Mouse (Mus musculus): ENCODE measurements around the gene Arid1a.

Gene Arid1a

DNA sequence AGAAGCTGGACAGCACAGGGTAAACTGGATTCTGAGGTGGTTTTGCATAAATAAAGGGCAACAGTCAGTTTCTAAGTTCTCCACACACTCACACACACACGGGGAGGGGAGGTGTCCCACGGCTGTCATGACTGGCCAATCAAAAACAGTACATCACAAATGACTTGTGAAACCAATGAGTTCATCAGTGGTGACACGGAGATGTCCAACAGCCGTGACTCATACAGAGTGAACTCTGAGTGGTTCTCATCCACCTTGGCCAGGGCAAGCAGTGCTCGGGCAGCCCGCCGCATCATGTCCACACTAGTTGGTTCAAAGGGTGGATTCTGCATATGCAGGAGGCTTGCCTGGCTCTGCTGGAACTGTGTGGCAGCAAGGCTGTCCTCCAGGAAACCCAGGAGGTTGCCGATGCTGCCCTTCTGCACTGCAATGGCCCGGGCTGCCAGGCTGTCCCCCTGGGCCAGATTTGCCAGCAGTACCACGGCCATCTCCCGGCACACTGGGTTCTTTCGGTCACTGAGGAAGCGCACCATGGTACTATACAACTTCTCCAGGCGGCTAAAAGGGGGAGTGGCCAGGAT lies 76.3 kb downstream of the Arid1a start:
- CTCF ChIA-PET, result interaction anchor here (0.7 kb wide), 1 partner anchor 8 kb away, joined by 9 read pairs; no protein-coding TSS in a partner anchor

- CTCF ChIA-PET, result interaction anchor here (0.6 to 0.7 kb wide), 2 partner anchors 9 to 207 kb away, joined by 3 to 9 read pairs; no protein-coding TSS in a partner anchor
These were observed 76.9 kb downstream of the Arid1a start for GRCm38 (mm10) chr4:133679629-133680028.

GRCm38 (mm10) chr4:133677266-133677665 lies 79.3 kb downstream of the Arid1a start:
- CTCF ChIA-PET, result interaction anchor here (0.7 kb wide), 2 partner anchors 48 to 198 kb away, joined by 8 read pairs; no protein-coding TSS in a partner anchor

- CTCF ChIA-PET, result no interaction called here
These were observed 80.4 kb downstream of the Arid1a start for GRCm38 (mm10) chr4:133676189-133676588.

- CTCF ChIA-PET, result no interaction called here
These were observed 81.0 kb downstream of the Arid1a start for GRCm38 (mm10) chr4:133675594-133676016.

GRCm38 (mm10) chr4:133674331-133674695 lies 82.3 kb downstream of the Arid1a start:
- CTCF ChIA-PET, result interaction anchor here (1.0 kb wide), 1 partner anchor 81 kb away, joined by 3 read pairs; no protein-coding TSS in a partner anchor

GRCm38 (mm10) chr4:133673666-133674330 lies 82.8 kb downstream of the Arid1a start:
- CTCF ChIA-PET, result interaction anchor here (0.6 to 0.7 kb wide), 7 partner anchors 9 to 1136 kb away, joined by 3 to 8 read pairs (median 4); no protein-coding TSS in a partner anchor

DNA sequence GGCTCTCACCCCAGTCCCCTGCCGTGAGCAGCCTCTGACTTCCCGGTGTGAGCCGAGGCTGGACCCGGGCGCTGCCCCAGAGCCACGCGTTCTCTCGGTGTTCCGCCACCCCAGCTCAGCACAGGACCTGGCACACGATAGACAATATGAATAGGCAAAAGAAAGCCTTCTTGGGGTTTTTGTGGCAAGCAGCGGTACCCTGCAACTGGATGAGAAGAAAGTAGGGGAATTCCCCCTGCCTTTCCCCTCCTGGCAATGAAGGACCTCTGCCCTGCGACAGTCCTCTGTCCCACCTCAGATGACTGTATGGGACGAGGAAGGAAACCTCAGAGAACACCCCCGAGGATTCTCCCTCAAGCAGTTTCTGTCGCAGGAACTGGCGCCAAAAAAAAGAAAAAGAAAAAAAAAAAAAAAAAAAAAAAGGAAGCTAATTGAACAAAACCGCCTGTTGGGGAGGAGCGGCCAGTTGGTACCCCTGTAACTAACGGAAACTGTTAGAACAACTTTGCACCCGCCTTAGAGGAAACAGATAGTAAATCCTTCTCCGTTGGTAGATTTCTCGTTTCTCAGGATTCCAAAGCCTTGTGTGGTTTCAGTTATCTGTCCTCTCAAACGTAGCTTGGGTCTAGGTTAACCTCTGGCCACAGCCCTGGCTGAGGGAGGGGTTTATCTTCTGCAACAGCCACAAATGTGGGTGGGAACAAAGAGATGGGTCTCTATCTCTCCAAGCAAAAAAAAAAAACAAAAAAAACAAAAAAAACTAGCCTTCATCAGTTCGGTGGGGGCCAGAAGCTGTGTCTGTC lies 83.5 kb downstream of the Arid1a start:
- CTCF ChIA-PET, result interaction anchor here (0.6 to 0.7 kb wide), 7 partner anchors 8 to 1137 kb away, joined by 3 to 8 read pairs (median 4); no protein-coding TSS in a partner anchor

DNA sequence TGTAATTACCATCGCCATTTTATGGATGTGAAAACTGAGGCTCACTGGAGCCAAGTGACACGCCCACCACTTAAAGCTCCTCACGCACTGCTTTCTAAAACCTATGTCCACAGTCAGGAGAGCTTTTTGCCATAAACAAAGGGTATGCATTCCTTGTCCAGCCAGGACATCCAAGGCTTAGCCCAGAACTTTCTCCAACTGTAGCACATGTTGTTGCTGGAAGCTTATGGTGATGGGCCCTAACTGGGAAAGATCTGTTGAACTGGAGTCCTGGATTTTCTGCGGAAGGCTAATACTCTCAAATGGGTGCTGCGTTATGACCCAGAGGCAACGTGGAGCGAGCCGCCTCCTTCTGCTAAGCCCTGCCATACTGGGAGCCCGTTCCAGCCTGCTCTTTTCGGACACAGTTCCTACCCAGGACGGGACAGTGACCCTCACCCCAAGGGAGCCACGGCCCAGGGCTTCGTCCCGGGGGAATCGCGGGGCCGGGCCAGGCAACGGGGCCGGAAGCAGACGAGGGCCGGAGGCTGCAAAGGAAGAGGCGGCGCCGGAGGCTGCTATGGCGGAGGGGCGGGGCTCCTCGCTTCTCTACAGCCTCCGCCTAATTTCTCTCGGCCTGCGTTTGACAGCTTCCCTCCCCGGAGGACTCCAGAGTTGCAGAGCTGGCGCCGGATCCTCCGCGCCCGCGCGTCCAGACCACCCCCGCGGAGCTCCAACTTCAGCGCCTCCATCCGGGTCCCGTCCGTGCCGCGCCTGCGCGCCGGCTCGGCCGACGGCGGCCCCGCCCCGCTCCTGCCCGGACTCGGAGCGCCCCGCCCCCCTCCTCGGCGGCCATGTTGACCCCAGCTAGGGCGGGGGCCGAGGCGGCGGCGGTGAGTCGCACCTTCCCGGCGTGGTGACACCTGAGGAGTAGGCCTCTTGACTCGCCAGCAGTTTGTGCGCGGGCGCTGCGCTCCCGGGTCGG lies 84.4 kb downstream of the Arid1a start, which contains the start of gene Pigv:
Gene Pigv (minus strand): TSS at position 767 of the 964 bp plus-strand sequence.
- CTCF ChIA-PET, result interaction anchor here (0.6 kb wide), 1 partner anchor 144 kb away, joined by 3 read pairs; no protein-coding TSS in a partner anchor

DNA sequence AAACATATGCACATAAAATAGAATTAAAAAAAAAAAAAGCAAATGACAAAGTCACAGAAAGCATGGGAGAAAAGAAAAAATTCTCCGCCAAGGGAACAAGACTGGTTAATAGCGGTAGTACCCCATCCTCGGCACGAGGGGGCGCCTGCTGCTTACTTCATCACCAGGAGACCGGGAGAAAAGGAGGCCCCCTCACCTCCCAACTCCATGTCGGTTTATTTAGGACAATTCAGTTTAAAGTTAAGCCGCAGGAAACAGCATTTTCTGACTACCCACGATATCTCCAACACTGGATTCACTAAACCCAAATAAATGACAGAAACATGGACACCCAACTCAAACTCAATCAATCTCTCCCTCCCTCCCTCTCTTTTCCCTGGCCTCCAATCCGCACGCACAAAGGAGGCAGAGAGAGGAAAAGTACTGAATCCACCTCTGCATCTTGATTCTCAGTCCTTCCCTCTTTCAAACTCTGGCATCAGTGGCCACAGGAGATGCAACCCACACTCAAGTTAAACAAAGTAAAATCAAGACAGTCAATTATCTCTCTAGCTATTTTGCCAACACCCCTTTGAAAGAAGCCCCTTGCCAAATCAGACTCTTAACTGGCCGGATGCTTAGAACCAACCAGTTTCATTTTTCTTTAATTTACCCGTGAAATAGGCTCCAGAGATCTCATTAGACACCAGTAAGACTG lies 85.2 kb downstream of the Arid1a start:
- CTCF ChIA-PET, result interaction anchor here (0.6 to 0.8 kb wide), 3 partner anchors 15 to 144 kb away, joined by 3 to 5 read pairs (median 3); no protein-coding TSS in a partner anchor

DNA sequence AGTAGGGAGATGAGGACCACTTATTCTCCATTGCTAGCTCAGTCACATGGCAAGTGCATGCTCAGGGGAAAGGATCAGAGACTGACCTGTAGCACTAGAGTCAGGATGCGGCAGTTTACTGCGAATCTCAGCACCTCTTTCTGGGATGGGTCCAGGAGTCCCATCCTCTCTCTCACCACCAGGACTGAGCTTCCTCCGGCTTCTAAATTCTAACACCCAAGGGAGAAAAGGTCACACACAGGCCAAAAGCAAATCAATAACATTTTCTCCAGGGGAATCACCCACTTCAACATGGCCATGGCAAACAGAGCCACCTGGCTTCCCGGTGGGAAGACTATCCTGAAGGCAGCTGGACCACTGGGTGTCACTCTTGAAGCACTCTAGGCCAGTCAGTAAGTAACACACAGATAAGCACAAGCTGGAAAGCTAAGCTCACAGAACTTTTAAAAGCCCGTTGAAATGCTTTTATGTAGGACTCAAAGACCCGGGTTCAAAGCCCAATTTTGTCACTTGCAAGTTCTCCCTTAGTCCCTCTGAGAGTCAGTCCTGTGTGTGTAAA lies 86.8 kb downstream of the Arid1a start:
- CTCF ChIA-PET, result interaction anchor here (0.6 to 1.5 kb wide), 3 partner anchors 13 to 158 kb away, joined by 3 to 30 read pairs (median 3); no protein-coding TSS in a partner anchor

- CTCF ChIA-PET, result interaction anchor here (0.6 to 0.9 kb wide), 3 partner anchors 35 to 155 kb away, joined by 3 to 11 read pairs (median 3); no protein-coding TSS in a partner anchor
These were observed 88.0 kb downstream of the Arid1a start for GRCm38 (mm10) chr4:133668537-133668936.

- CTCF ChIA-PET, result interaction anchor here (0.6 to 1.1 kb wide), 2 partner anchors 141 to 162 kb away, joined by 5 to 12 read pairs; no protein-coding TSS in a partner anchor
These were observed 90.4 kb downstream of the Arid1a start for GRCm38 (mm10) chr4:133666199-133666598.

GRCm38 (mm10) chr4:133665118-133665517 lies 91.5 kb downstream of the Arid1a start:
- CTCF ChIA-PET, result interaction anchor here (0.6 kb wide), 1 partner anchor 8 kb away, joined by 4 read pairs; no protein-coding TSS in a partner anchor

GRCm38 (mm10) chr4:133662945-133663344 lies 93.6 kb downstream of the Arid1a start:
- CTCF ChIA-PET, result interaction anchor here (0.7 kb wide), 1 partner anchor 1148 kb away, joined by 4 read pairs; no protein-coding TSS in a partner anchor

GRCm38 (mm10) chr4:133662421-133662820 lies 94.1 kb downstream of the Arid1a start:
- CTCF ChIA-PET, result interaction anchor here (0.7 kb wide), 1 partner anchor 1147 kb away, joined by 4 read pairs; no protein-coding TSS in a partner anchor

- CTCF ChIA-PET, result interaction anchor here (0.6 to 0.9 kb wide), 4 partner anchors 9 to 157 kb away, joined by 3 read pairs; no protein-coding TSS in a partner anchor
These were observed 96.1 kb downstream of the Arid1a start for GRCm38 (mm10) chr4:133660193-133661155.

Measured in spleen, embryonic (tissue).